Mouse (Mus musculus) kidney, adult 9 months (tissue): ENCODE results near the gene Simc1.

Source experiments
- DNase-seq: peaks from one replicate; pipeline ENCODE4 v3.0.0; 2022

The Simc1 gene

DNA sequence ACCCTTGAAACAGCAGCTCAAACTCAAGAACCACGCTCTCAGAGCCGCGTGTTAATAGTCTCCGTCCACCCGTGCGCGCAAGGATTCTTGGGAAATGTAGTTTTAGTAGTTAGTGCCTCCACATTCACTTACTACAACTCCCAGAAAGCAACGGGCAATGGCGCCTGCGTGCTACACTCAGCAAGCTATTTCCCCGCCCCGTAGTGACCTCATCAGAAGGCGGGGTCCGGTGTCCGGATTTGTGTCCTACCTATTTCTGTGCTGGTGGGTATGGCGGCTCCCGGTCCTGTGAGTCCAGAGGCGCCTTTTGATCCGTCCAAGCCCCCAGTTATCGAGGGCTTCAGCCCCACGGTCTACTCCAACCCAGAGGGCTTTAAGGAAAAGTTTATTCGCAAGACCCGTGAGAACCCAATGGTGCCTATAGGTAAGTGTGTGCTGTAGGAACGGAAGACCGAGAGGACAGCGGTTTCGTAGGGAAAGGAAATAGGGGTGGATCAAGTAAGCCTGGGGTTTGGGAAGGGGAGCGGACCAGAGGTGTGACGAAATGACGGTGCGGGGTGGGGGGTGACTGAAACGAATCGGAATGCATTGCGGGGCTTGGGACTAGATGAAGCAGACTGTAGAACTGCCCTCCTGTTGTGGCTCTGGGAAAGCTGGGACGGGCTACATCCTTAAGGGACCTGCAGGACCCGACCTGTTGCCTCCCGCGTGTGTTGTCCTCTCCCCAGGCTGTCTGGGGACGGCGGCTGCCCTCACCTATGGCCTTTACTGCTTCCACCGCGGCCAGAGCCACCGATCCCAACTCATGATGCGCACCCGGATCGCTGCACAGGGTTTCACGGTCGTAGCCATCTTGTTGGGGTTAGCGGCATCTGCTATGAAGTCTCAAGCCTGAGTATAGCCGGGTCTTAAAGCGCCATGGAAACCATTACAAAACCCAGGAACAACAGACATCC, 86.7 kb downstream of the Simc1 start, which contains the start of the genes Nop16 and Higd2a:
Gene Nop16 (minus strand): TSS at position 95 of the 956 bp plus-strand sequence.
Gene Higd2a (plus strand): TSS at position 212 of the 956 bp plus-strand sequence.
- peak; percentile 99 for DNase-seq

GRCm38 (mm10) chr13:54591776-54592356, 88.3 kb downstream of the Simc1 start:
- DNase-seq, result no peak

GRCm38 (mm10) chr13:54593617-54594016, 90.0 kb downstream of the Simc1 start:
- no peak for DNase-seq

- DNase-seq, result no peak
Observed at GRCm38 (mm10) chr13:54596107-54596690, 92.6 kb downstream of the Simc1 start.

- DNase-seq, result peak; percentile 52
Observed at GRCm38 (mm10) chr13:54596870-54597269, 93.3 kb downstream of the Simc1 start.

GRCm38 (mm10) chr13:54598622-54599143, 95.1 kb downstream of the Simc1 start:
- DNase-seq, result no peak
